Mouse (Mus musculus) embryo, embryonic 10 days (tissue): Measurements from ENCODE around the gene Bcar1.

Experiments
- DNase-seq: peaks from one replicate; pipeline ENCODE4 v3.0.0-alpha.2; 2015; ENCODE audit warnings: low spot score

Bcar1 gene

DNA sequence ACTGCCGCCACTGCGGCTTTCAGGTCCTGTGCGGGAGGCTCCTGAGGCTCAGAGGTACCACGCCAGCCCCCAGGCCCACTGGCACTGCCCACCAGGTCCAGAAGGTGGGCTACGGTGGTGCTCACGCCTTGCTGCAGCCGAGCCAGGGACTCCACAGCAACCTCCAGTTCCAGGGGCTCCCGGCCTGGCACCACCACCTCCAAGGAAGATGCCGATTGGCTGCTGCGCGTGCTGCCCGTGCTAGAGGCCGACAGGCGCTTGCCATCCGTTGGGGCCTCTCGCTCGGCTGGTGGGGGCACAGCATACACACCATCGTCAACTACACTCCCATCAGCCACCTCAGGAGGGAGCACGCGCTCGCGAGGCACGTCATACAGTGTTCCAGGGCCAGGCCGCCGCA is 29.8 kb downstream of the Bcar1 start:
- DNase-seq, result no peak

DNA sequence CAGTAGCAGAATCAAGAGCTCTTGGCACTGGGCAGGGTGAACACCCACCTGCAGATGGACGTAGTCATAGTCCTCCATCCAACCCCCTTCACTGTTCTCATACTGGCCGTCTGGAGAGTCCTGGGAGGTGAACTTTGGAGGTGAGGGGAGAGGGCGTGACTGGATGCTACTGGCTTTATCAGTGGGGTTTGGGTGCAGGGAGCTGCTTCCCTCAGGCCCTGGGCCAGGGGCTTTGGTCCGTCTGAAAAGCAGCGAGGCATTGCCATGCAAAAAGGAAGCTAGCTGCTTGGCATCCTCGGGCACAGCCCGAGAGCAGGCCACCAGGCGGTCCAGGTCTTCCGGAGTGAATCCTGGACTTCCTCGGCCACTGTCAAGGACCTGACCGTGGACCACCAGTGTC is 30.3 kb downstream of the Bcar1 start:
- DNase-seq, result no peak

DNA sequence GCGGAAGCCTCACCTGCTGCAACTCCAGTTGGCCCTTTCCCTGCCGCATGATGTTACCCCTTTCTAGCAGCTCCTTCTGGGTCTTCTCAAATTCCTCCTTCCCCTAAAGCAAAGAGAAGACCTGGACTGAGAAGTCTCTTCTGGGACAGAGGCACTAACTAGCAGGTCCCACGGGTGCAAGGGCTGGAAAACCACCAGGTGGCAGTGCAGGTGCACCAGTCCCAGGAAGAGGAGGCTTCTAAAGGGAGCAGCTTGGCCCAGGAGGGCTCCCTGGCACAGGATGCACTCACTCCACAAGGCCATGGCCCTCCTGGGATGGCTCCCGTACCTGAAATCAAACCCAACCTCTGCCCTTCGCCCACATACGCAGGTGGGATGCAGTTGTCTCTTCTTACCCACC is 31.0 kb downstream of the Bcar1 start:
- DNase-seq, result peak; percentile 70

DNA sequence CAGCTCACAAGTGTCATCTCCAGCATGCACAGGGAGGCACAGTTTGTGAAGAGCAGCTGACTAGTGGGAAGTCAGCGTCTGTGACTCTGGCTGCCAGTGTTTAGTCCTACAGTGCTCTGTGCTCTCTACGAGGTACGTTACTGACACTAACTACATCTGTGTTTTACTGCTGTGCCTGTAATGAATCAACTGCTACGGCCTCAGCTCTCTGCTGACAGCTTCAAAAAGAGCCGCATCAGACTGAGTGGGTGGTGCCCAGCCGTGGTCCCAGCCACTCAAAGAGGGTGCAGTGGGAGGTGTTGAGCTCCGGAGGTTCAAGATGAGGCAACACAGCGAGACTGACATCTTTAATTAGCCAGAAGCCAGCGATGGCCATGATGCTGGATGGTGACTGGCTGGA is 31.5 kb downstream of the Bcar1 start:
- DNase-seq, result no peak

DNA sequence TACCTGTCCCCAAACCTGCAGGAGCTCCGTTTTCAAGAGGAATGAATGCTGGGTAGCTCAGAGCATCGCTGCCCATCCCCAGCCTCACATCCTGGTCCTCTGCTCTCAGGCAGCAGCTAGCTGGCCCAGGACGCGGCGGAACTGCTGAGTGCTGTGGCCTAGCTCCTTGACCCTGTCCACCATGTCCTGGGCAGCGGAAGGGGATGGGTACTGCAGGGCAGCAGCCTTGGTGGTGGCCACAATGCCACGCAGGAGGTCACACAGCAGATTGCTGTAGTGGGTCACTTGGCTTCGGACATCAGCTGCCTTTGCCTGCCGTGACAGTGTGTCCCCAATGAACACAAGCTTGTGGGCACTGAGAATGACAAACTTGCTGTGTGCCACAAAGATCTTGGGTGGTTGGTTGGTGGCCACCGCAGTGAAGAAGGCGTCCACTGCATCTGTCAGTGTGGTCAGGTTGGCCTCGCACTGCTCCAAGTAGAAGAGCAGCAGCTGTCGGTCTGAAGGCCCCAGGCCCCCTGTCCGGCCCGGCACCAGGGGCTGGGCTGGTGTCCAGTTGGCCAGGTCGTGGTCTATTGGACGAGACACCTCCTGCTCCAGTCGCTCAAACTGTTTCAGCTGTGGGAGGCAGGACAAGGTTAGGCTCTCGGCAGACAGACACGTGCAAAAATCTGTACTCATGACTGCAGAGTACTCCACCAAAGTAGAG is 32.7 kb downstream of the Bcar1 start:
- DNase-seq, result no peak

DNA sequence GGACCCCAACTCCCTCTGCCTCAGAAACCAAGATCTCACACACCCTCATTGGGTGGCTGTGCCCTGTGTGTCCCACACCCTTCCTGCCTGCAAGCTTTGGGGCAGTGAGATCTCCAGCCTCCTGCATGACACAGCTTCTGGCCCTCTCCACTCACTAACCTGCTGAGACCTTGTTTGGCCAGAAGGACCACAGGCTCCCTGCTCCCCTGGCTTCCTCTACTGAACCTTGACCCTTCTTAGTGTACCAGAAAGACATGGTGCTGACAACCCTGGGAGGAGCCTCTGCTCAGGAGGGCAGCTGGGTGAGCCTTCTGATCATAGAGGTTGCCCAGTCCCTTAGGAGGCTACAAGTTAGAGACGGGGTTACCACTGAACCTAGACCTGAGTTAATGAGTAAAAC is 34.4 kb downstream of the Bcar1 start:
- no peak for DNase-seq

DNA sequence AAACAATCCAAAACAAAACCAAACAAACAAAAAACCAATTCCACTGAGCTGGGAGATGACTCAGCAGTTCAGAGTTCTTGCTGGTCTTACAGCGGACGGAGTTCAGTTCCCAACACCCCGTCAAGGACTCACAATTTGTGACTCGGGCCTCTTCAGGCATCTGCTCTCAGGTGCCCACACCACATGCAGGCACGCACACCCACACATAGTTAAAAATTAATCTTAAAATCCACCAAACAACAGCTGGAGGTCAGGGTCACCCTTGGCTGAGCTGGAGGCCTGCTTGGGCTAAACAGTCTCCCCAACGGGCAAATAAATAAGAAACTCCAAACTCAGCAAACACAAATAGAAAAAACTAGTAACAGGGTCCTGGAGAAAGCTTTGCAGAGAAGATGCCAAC is 35.3 kb downstream of the Bcar1 start:
- DNase-seq, result no peak

DNA sequence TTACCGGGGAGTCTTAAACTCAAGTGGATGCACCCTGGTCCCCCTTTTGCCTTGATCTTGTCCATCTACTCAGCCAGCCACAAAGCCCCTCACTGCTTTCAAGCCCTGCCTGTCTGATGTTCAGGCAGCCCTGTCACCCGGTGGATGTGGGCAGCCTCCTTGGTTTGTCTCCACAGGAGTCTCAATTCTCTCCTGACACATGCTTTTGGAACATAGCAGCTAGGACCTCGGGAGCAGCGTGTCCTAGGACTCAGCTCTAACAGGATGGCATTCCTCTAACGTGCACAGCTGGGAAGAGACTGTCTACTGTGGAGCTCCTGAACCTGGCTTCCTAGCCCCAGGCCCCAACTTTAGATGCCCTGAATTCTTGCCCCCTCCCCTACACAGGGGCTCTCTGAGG is 37.9 kb downstream of the Bcar1 start:
- no peak for DNase-seq

DNA sequence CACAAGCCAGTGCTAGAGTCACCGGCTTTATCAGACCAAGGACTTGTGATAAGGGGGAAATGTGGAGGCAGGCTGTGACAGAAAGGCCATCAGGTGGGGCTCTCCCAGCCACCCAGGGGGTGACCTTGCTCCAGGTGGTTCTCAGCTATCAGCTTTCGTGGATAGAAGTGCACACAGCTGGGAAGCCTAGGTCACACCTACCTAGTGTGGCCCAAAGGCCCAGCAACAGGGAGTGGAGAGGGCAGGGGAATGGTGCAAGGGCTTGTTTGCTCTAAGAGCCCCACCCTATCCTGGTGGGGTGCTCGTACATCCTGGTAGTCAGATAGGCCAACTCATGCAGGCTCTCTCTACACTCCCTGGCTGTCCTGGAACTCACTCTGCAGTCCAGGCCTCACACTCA is 38.4 kb downstream of the Bcar1 start:
- no peak for DNase-seq

DNA sequence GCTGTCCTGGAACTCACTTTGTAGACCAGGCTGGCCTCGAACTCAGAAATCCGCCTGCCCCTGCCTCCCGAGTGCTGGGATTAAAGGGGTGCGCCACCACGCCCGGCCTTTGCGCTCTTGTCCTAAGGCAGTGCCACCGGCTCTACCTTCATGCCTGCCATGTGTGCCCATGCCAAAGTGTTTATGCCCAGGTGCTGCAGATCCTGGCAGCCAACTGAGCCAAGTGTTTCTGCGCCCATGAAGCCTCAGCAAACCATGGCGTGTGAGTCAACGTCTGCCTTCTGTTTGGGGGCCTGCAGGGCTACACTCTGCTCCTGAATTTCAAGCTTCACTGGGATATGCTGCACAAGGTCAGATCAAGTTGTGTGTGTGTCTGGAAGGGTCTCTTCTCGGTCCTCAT is 39.0 kb downstream of the Bcar1 start:
- DNase-seq, result no peak

DNA sequence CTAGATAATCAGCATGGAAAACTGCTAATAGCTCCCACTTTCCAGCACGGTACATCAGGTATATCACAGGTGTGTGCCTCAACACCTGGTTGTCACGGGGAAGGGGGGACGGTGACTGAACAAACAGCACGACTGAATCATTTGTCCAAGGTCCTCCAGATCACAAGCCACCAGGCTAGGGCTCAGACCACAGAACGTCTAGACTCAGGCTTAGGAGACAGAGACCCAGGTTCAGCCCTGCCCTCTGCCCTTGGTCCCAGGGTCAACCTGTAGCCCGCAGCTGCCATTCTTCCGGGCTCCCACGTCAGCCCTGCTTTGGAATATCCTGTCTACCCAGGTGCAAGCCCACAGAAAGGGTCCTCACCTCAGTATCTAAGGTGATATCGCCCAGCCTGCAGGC is 42.2 kb downstream of the Bcar1 start:
- no peak for DNase-seq

DNA sequence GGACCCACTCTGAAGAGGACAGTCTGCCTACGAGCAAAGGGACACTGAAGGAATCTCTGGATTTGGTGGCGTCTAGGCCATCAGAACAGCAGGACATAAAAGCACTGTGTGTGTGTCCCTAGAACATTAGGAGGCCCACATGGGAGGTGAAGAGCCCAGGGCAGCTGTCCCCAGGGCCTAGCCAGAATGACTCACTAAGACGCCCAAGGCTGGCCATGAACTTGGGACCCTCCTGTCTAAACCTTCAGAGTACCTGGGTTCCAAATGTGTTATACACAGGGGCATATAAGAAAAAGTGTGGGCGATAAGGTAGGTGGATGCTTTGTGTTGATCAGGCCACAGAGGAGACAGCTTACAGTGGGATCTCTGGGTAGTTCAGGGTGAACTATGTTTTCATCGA is 42.9 kb downstream of the Bcar1 start:
- DNase-seq, result no peak

DNA sequence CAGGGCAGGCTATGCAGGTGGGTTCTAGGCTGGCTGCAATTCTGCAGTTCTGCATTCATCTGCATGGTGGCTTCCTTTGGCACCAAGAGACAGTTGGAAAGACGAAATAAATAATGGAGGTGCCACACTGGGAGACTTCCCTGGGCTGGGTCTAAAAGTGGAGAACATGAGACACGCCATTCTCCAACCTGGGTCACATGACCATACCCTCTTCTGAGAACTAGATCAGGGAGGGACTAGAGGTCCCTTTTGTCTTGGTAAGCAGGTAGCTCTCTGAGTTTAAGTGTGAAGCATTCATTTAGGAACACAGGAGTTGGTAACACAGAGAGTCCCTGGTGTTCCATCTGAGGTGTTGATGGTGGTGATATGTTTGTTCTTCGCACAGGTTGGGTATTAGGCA is 43.4 kb downstream of the Bcar1 start:
- no peak for DNase-seq

DNA sequence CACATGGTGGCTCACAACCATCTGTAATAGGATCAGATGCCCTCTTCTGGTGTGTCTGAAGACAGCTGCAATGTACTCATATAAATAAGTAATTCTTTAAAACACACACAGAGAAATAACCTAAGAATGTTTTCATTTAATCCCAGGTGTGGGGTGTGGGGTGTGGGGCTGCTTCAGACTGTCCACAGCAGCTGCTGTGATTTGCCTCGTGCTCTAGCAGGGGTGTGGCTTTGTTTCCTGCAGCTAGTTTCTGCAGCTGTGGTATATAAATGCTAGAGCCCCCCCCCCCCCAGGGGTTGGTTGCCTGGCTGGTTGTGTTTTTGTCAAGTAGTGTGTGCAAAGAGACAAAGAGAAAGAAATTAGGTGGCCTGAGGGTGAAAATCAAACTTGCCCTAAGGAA is 44.6 kb downstream of the Bcar1 start:
- no peak for DNase-seq

DNA sequence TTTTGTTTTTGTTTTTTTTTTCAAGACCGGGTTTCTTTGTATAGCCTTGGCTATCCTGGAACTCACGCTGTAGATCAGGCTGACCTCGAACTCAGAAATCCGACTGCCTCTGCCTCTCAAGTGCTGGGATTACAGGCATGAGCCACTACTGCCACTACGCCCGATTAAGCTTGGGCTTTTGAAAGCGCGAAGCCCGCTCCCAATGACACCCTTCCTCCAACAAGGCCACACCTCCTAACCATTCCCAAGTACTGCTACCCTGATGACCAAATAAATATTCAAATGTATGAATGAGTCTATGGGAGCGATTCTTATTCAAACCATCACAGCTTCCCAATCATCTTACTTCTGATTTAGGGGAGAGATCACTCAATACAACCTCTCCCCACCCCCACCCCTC is 46.0 kb downstream of the Bcar1 start:
- DNase-seq, result no peak

DNA sequence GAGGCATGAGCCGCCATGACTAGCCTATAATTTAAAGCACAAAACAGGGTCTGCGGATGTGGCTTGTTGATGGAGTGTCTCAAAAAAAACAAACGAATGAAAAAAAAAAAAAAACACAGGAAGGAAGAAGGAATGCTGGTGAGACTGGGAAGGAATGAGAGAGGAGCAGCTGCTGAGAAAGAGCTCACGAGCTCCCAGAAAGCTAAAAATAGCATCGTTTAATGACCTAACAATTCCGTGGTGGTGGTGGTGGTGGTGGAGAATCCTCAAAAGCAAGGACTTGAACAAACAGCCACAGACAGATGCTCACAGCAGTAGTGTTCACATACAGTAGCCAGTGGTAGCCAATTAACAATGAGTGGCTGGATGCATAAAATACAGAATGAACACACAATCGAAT is 48.2 kb downstream of the Bcar1 start:
- DNase-seq, result no peak

DNA sequence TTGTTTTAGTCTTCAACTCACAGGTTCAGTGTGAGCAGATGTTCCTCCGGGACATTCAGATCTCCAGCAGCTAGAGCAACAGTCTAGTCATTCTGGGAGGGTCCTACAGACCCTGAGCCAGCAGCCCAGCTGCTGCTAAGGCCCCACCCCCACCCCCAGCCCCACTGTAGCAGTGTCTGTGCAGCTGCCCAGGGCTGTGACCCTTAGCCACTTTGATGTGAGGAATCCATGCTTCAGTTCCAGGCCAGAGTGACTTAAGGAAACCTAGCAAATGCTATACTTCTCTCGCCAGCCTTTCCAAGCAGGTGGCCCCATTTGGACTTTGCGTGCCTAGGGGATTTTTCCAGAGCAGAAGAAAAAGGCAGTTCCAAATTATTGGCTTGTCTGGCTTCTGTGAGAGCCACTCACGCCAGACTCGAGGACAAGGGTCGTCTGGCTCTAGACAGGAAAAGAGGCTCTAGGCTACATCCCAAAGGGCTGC is 50.3 kb downstream of the Bcar1 start:
- DNase-seq, result peak; percentile 44

DNA sequence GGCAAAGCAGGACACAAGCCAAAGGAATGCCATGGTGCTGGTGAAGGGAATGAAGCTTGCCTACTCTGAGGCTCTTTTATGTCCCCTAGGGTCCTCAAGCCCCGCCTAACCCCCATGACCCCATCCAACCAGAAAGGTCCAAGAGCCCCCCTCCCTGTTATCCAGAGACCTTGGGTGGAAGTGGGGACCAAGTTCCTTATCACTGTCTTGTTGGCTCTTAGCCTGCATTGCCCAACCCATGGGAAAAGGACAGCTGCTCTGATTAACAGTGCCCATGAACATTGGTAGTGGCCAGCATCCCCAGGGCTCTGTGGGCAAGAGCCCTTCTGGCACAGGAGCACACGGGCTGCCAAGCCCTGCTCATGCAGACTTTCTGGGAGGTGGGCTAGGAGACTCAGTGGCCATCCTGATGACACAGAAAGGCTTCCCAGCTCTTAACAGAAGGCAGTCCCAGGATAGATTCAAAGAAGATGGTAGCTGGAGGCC is 52.6 kb downstream of the Bcar1 start, which contains the start of gene Ctrb1:
Gene Ctrb1, minus strand, starts transcription at position 51 of the 486 bp plus-strand sequence.
- DNase-seq, result no peak

DNA sequence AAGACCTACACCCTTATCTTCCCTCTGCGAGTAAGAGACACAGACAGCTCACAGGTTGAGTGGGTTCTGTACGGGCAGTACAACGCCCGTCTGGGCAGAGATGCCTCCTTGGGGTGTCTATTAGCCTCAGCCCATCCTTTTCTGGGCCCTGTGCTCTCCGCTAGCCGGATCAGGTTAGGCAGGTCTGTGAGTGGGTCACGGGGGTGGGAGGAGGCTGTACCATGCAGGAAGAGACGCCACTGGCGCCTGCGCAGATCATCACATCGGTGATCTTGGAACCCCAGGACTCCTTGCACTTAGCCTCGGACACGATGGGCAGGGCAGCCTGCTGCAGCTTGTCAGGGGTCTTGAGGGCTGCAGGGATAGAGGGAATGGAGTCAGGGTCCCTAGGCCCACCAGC is 56.7 kb downstream of the Bcar1 start:
- no peak for DNase-seq

DNA sequence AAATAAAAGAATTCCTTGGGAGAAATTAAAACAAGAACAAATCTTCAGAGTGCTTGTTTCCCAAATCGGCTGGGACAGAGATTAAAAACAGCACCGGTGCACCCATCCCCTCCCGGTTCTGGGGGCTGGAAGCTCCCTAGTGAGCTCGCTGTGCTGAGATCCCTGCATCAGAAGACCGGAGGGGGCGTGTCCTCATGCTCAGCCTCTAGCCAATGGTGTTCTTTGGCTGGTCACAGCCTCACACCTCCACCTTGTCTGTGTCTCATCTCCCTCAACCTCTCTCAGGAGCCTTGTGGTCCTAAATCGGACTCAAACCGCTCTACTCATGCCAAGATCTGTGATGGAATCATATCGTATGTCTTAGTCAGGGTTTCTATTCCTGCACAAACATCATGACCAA is 61.1 kb downstream of the Bcar1 start:
- DNase-seq, result no peak

DNA sequence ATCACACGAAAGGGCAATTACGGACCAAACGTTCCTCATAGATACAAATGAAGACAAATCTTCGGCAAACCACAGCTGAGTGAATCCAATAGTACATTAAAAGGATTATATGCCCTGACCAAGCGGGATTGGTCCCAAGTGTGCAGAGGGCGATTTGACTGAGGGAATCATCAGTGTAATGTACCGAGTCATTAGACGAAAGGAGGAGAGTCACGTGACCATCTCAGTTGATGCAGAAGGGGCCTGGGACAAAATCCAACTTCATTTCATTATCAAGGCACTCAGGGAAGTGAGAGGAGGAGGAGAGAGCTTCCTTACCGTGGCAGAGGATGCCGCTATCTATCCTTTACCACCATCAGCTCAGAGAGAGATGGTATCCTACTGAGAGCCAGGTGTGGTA is 62.5 kb downstream of the Bcar1 start:
- DNase-seq, result no peak

DNA sequence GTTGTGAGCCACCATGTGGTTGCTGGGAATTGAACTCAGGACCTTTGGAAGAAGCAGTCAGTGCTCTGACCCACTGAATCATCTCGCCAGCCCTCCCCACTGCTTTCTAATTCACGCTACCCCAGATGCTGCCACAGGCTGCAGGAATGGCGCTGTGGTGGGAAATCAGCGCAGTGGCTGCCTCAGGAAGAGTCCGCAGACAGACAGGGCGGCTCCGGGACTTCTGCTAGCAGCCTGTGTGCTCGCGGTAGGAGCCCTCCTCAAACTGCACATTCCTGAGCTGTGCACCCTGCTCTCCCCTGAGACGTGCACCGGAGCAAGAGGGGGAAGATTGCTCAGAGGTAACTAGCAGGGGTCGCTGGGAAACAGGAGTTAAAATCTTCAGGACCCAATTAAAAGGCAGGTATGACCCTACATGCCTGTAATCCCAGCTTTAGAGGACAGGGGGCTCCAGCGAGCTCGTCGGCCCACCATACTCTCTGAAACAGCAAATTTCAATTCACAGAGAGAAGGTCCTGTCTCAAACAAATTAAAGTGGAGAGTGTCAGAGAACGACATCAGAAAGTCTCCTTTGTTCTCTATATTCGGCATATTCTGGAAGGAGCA is 63.1 kb downstream of the Bcar1 start:
- peak; percentile 34 for DNase-seq

DNA sequence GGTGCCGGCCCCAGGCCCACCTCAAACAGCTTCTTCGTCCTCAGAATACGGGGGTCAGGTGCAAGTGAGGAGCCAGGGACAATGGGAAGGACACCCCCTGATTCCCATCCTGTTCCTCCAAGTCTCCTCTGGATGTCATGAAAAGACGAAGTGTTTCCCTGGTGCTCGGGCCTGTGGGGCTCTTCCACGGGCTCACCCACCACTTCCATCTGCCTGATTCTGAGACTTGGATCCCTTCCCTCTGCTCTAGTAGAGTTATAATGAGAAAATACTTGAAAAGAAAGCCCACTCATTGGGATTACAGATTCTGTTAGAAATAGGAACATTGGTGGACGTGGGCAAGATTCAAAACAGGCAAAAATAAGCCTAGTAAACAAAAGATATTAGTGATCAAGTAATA is 64.8 kb downstream of the Bcar1 start:
- no peak for DNase-seq

DNA sequence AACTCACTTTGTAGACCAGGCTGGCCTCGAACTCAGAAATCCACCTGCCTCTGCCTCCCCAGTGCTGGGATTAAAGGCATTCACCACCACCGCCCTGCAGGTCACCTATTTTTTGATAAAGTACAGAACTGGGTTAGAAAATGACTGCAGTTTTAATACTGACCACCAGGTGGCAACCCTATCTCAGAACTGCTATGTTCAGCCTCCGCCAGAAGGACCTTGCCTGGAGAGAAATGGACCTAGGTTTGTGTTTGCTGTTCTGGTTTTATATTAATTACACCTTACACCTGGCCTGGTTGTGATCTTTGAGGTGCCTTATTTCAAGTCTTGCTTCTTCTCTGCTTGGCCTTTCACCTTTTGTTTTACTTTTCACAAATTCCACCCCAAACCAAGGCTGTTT is 65.5 kb downstream of the Bcar1 start:
- DNase-seq, result peak; percentile 77
